ENCODE assay signal across 26 mouse cellular contexts in the genomic region with DNA sequence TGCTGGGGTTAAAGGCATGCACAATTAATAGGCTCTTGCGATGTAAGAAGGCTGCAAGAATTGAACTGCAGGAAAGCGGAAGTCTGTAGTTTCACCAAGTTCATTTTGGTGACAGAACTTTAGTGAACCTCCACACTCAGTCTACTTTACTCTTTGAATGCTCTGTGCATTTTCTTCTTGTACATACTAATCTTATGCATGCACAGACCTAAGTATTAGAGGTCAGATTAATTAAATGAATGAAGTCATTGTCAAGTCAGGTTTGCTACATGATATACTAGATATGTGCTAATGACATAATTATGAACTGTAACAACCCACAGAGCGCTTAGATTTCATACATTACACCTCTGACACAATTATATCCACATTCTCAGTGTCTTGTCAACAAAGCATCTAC.
"Had no signal": no experiment of that assay in that cellular context is flagged by ENCODE, and none has a peak within 500 bp of the region (broad histone marks: within the 10 kb centered on the region; RNA-seq: fewer than 3 reads in every experiment).

No protein-coding gene starts in this region.

- H3K27me3 ChIP-seq: limb, embryonic 12.5 days; limb, embryonic 13.5 days; limb, embryonic 15.5 days; liver, embryonic 12.5 days; liver, embryonic 13.5 days; liver, embryonic 15.5 days; lung, embryonic 15.5 days; megakaryocyte, embryonic 14.5 days; midbrain, embryonic 12.5 days; midbrain, embryonic 13.5 days; midbrain, embryonic 15.5 days had no signal

- H3K4me3 ChIP-seq: left cerebral cortex, adult 2 months; limb, embryonic 10.5 days; limb, embryonic 12.5 days; limb, embryonic 13.5 days; limb, embryonic 15.5 days; liver, embryonic 12.5 days; liver, embryonic 13.5 days; liver, embryonic 15.5 days; lung, embryonic 15.5 days; megakaryocyte, embryonic 14.5 days; midbrain, embryonic 12.5 days; midbrain, embryonic 13.5 days; midbrain, embryonic 15.5 days; myocyte had no signal

- H3K36me3 ChIP-seq: limb, embryonic 10.5 days; limb, embryonic 12.5 days; limb, embryonic 13.5 days; limb, embryonic 15.5 days; liver, embryonic 12.5 days; liver, embryonic 13.5 days; liver, embryonic 15.5 days; lung, embryonic 15.5 days; midbrain, embryonic 12.5 days; midbrain, embryonic 13.5 days; midbrain, embryonic 15.5 days had no signal

- DNase-seq: left cerebral cortex, postnatal 4 days; liver; liver, embryonic 13.5 days; liver, postnatal 0 days; lung, adult 18-20 months; lung, adult 2 months; lung, postnatal 14 days; lung, postnatal 4 days had no signal

- H3K9ac ChIP-seq: limb, embryonic 12.5 days; limb, embryonic 13.5 days; limb, embryonic 15.5 days; liver, embryonic 12.5 days; liver, embryonic 13.5 days; liver, embryonic 14.5 days; liver, embryonic 15.5 days; liver, postnatal 0 days; lung, embryonic 14.5 days; lung, embryonic 15.5 days; midbrain, embryonic 12.5 days; midbrain, embryonic 13.5 days; midbrain, embryonic 15.5 days had no signal

- H3K9me3 ChIP-seq: limb, embryonic 10.5 days; limb, embryonic 12.5 days; limb, embryonic 13.5 days; limb, embryonic 15.5 days; liver, embryonic 12.5 days; liver, embryonic 13.5 days; liver, embryonic 15.5 days; lung, embryonic 15.5 days; megakaryocyte, embryonic 14.5 days; midbrain, embryonic 12.5 days; midbrain, embryonic 13.5 days; midbrain, embryonic 15.5 days had no signal

- H3K27ac ChIP-seq: left cerebral cortex, adult 2 months; limb, embryonic 10.5 days; limb, embryonic 12.5 days; limb, embryonic 13.5 days; limb, embryonic 15.5 days; liver, embryonic 12.5 days; liver, embryonic 13.5 days; liver, embryonic 14.5 days; liver, embryonic 15.5 days; lung, embryonic 15.5 days; macrophage; midbrain, embryonic 12.5 days; midbrain, embryonic 13.5 days; midbrain, embryonic 15.5 days had no signal

- H3K4me1 ChIP-seq: limb, embryonic 10.5 days; limb, embryonic 13.5 days; limb, embryonic 15.5 days; liver, embryonic 12.5 days; liver, embryonic 13.5 days; liver, embryonic 15.5 days had no signal

- H3K4me2 ChIP-seq: limb, embryonic 12.5 days; limb, embryonic 13.5 days; limb, embryonic 15.5 days; liver, embryonic 11.5 days; liver, embryonic 12.5 days; liver, embryonic 13.5 days; liver, embryonic 15.5 days; lung, embryonic 14.5 days; lung, embryonic 15.5 days; midbrain, embryonic 12.5 days; midbrain, embryonic 13.5 days; midbrain, embryonic 15.5 days had no signal

- ATAC-seq: liver, embryonic 12.5 days; liver, postnatal 0 days; lung, postnatal 0 days; midbrain, embryonic 15.5 days had no signal
